Mouse (Mus musculus): ENCODE measurements around the gene Emx1. TPM values are rescaled to one million over a fixed set of nuclear protein-coding genes. Genes with fewer than 3 reads are reported as not detected.
"Not testable (repeated sequence)": the region's sequence is repeated elsewhere in the genome, so short reads cannot be mapped to it uniquely, and the experiment has no call there.

Gene Emx1
- polyA plus RNA-seq, 1 experiment from 2014 or later, result not detected

DNA sequence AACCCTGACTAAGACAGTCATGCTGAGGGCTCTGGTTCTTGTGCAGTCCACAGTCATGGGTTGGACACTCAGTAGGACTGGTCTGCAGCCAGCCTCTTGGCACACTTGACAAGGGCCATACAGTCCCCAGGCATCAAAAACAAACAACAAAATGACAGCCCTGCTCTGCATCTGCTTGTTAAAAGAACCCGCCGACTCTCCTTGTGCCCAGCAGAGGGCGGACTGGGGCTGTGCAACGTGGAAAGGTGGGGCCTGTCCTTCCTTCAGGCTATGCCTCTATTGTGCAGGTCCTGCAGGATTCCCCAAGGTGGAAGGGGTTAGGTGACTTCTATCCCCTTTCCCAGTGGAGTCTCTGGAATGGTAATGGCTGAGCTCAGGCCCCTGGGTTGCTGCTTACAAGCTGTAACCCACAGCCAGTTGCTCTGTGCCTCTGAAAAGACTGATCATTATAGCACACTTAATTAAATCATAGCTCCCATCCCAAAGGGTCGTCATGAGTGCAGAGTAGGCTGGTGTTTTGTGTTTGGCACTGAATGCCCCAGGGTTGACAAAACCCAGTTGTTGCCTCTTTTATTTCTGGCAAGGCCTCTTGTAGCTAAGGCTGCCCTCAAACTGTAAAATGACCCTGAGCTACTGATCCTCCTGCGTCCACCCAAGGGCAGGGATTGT lies 28.0 kb upstream of the Emx1 start:
- not testable (repeated sequence) for H3K27me3 ChIP-seq (replicated peaks); H3K9ac ChIP-seq; H3K4me2 ChIP-seq; H3K4me1 ChIP-seq (replicated peaks); ATAC-seq (ENCODE audit: insufficient number of reproducible peaks, low FRiP score); H3K36me3 ChIP-seq; H3K27ac ChIP-seq (ENCODE audit: poor library complexity, severe bottlenecking); H3K9me3 ChIP-seq (replicated peaks); H3K4me3 ChIP-seq
- WGBS, result 22% methylated on average over 6 of the region's 6 CpGs

DNA sequence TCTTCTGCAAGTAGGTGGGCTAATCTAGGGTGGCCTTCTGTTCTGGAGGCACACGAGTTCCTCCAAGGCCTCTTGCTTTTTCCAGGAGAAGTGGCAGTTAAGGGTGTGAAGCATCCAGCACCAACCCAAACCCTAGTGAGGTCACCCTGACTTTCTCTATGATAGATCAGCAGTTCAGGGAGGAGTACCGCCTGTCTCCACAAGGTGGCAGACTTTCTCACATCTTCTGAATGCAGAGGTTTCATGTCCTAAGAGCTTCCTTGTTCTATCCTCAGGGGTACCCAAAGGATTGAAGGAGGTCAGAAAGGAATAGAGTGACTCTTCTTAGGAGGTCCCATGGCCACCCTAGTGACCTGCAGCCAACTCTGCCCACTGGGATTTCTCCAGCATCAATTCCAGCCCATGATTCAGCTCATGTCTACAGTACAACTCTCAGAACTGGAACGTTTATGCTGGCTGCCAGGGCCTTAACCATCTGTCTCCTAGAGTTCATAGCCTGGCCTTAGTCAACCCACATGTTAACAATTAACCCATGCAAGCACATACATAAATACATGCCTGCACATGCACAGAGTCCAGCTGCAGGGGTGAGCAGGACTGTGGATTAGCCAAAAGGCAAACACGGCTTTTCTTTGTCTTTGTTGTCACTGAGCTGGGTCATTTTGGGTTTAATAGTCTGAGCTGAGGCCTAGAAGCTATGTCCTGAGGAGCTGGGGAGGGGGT lies 26.9 kb upstream of the Emx1 start:
- H3K9me3 ChIP-seq (replicated peaks), result no peaks in the 10 kb centered on the region
- no peak overlapping the region for H3K9ac ChIP-seq
- no peaks in the 10 kb centered on the region for H3K4me1 ChIP-seq (replicated peaks)
- 46% methylated on average over 4 of the region's 4 CpGs for WGBS
- peaks cover 18% of the 10 kb centered on the region; the same call in 1 of the 2 replicates for H3K27me3 ChIP-seq (replicated peaks)
- H3K4me3 ChIP-seq, result no peak overlapping the region
- H3K4me2 ChIP-seq, result no peak overlapping the region
- H3K27ac ChIP-seq (ENCODE audit: poor library complexity, severe bottlenecking), result no peak overlapping the region
- ATAC-seq (ENCODE audit: insufficient number of reproducible peaks, low FRiP score), result no peak
- no peaks in the 10 kb centered on the region for H3K36me3 ChIP-seq

DNA sequence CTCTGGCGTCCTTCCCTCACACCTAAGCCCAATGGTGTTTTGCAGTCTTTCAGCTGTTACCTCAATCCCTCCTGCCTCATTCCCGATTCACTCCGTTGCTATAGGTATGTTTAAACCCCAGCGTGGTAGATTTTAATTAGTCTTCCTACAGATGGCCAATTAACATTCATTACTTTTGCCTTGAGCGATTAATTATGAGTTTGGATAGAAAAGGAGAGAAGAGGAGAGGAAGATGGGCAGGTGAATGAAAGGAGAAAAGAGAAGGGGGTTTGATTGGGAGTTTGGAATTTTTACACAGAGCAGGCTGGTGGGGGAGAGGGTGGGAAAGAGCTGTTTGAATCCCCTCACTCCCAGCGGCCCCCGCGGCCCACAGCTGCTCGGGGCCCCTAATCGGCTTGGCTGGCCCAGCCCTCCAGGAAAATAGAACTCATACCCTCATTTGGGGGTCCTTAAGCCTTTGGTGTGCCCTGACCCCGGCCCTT lies 21.8 kb upstream of the Emx1 start:
- Histone ChIP-seq H3K4me3 (no peak overlapping the region), H3K4me1 (replicated peaks) (no peaks in the 10 kb centered on the region), H3K9ac (no peak overlapping the region), H3K4me2 (no peak overlapping the region), H3K27ac (ENCODE audit: poor library complexity, severe bottlenecking) (no peak overlapping the region), H3K27me3 (replicated peaks) (peaks cover 34% of the 10 kb centered on the region), H3K9me3 (replicated peaks) (no peaks in the 10 kb centered on the region), H3K36me3 (no peaks in the 10 kb centered on the region)
- 46% methylated on average over 11 of the region's 11 CpGs for WGBS
- no peak for ATAC-seq (ENCODE audit: insufficient number of reproducible peaks, low FRiP score)

DNA sequence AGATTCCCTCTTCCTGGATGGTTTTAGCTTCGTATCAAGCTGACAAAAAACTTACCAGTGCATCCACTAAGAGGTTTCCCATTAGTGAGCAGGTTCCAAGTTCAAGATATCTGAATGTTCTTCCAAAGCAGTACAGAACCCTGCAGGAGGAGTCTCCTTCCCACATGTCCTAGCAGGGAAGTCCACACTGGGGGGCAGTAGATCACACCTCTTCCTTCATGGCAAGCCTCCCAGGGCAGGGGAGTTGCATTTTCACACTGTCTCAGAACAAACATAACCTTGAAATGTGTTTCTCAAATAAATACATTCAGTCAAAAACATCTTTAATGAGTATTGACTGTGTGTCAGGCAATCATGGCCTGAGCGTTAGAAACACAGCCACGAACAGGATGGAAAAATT lies 7.7 kb upstream of the Emx1 start:
- peaks cover 66% of the 10 kb centered on the region for H3K27me3 ChIP-seq (replicated peaks)
- 54% methylated on average over 3 of the region's 3 CpGs for WGBS
- no peak overlapping the region for H3K27ac ChIP-seq (ENCODE audit: poor library complexity, severe bottlenecking)
- H3K4me2 ChIP-seq, result no peak overlapping the region
- no peaks in the 10 kb centered on the region for H3K9me3 ChIP-seq (replicated peaks)
- no peak for ATAC-seq (ENCODE audit: insufficient number of reproducible peaks, low FRiP score)
- no peak overlapping the region for H3K4me3 ChIP-seq
- H3K9ac ChIP-seq, result no peak overlapping the region
- no peaks in the 10 kb centered on the region for H3K4me1 ChIP-seq (replicated peaks)
- no peaks in the 10 kb centered on the region for H3K36me3 ChIP-seq

DNA sequence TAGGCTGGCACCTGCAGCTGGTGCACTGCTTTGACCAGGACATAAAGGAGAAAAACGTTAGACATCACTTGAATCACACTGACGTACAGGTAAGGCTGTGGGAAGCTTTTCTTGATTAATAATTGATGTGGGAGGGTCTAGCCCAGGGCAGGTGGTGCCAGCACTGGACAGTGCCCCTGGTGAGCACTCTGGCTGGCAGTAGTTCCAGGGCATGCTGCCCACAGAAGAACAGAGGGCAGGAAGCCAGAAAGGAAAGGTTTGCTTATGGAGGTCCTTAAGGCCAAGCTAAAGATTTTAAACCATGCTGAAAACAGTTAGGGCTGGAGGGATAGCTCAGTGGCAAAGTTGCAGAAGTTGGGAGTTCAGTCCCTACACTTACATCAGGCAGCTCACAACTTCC lies 7.2 kb upstream of the Emx1 start:
- no peak overlapping the region for H3K4me2 ChIP-seq
- H3K36me3 ChIP-seq, result no peaks in the 10 kb centered on the region
- no peak for ATAC-seq (ENCODE audit: insufficient number of reproducible peaks, low FRiP score)
- 39% methylated on average over 2 of the region's 2 CpGs for WGBS
- no peaks in the 10 kb centered on the region for H3K9me3 ChIP-seq (replicated peaks)
- peaks cover 69% of the 10 kb centered on the region for H3K27me3 ChIP-seq (replicated peaks)
- H3K27ac ChIP-seq (ENCODE audit: poor library complexity, severe bottlenecking), result no peak overlapping the region
- no peak overlapping the region for H3K4me3 ChIP-seq
- H3K9ac ChIP-seq, result no peak overlapping the region
- no peaks in the 10 kb centered on the region for H3K4me1 ChIP-seq (replicated peaks)

DNA sequence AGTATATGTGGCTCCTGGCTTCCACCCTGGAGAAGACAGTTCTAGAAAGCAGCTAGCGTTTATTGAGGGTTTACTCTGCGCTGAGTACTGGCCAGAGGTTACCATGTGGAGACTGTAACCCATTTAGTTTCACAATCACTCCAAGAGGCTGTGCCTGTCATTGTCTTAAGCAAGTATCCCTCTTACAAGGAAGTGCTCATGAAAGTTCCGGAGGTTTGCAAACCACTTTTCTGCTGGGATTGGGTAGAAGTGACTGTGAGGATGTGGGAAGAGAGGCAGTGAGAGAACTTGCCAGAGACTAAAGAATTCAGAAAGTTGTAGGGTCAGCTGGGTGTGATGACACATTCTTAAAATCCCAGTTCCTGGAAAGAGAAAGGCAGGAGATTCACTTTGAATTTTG lies 3.3 kb upstream of the Emx1 start:
- Histone ChIP-seq H3K27ac (ENCODE audit: poor library complexity, severe bottlenecking) (no peak overlapping the region), H3K9me3 (replicated peaks) (no peaks in the 10 kb centered on the region), H3K36me3 (no peaks in the 10 kb centered on the region), H3K27me3 (replicated peaks) (peaks cover 83% of the 10 kb centered on the region), H3K4me3 (no peak overlapping the region), H3K4me2 (no peak overlapping the region), H3K4me1 (replicated peaks) (peaks cover 20% of the 10 kb centered on the region), H3K9ac (no peak overlapping the region)
- ATAC-seq (ENCODE audit: insufficient number of reproducible peaks, low FRiP score), result no peak
- 48% methylated on average over 3 of the region's 3 CpGs for WGBS

DNA sequence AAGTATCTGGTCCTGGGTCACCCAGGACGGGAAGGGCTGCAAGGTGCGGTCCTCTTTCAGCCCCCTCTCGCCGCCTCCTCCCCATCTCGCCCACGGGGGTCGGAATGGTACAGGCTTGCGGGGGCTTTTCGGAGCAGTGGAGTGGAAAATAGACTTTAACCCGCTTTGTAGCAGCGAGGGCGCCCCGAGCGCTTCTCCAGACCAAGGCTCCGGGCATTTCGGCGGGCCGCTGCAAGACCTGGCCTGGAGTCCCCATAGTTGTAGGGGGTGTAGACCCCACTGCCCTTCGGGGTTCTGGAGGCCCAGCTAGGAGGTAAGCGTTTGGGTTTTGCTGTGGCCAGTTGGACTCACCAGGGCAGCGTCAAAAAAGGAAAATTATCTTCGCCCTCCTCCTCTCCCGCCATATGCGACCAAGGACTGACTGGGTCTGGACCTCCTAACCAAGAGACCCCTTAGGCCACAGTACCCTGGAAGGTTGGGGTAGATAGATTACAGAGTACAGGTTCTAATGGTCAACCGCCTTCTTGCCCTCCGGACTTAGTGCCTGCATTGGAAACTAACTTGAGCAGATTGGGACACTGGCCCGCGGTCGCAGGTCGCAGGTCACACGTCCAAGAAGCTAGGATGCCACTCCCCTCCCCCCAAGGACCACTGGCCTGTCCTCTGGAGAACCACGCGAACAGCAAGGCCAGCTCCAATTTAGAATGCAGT lies 1.1 kb upstream of the Emx1 start:
- Histone ChIP-seq H3K4me1 (replicated peaks) (peaks cover 31% of the 10 kb centered on the region), H3K27ac (ENCODE audit: poor library complexity, severe bottlenecking) (no peak overlapping the region), H3K9ac (no peak overlapping the region), H3K36me3 (no peaks in the 10 kb centered on the region), H3K4me2 (peak overlapping the region; percentile 15), H3K9me3 (replicated peaks) (no peaks in the 10 kb centered on the region), H3K4me3 (no peak overlapping the region; the same call in 1 of the 2 replicates), H3K27me3 (replicated peaks) (peaks cover 89% of the 10 kb centered on the region)
- WGBS, result 2% methylated on average over 33 of the region's 33 CpGs
- ATAC-seq (ENCODE audit: insufficient number of reproducible peaks, low FRiP score), result no peak

DNA sequence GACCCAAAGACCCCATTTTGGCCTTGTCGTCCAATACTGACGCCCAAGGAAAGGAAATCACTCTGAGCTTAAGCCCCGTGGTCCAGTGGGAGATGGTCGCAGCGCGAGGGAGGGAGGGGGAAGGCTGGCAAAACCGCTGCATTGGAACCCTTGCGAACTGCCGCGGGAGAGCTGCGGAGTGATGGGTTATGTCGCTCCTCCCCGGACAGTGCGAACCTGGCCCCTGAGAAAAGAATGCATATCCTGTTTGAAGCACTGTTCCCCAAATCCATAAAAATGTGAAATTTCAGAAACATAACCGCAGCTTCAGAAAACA lies 536 bp upstream of the Emx1 start:
- WGBS, result 0% methylated on average over 15 of the region's 15 CpGs
- Histone ChIP-seq H3K9me3 (replicated peaks) (no peaks in the 10 kb centered on the region), H3K27me3 (replicated peaks) (peaks cover 89% of the 10 kb centered on the region), H3K4me1 (replicated peaks) (peaks cover 31% of the 10 kb centered on the region), H3K4me3 (peak overlapping the region; percentile 48; the same call in 1 of the 2 replicates), H3K4me2 (peak overlapping the region; percentile 81; the same call in 1 of the 2 replicates), H3K27ac (ENCODE audit: poor library complexity, severe bottlenecking) (no peak overlapping the region), H3K36me3 (no peaks in the 10 kb centered on the region), H3K9ac (no peak overlapping the region)
- no peak for ATAC-seq (ENCODE audit: insufficient number of reproducible peaks, low FRiP score)

DNA sequence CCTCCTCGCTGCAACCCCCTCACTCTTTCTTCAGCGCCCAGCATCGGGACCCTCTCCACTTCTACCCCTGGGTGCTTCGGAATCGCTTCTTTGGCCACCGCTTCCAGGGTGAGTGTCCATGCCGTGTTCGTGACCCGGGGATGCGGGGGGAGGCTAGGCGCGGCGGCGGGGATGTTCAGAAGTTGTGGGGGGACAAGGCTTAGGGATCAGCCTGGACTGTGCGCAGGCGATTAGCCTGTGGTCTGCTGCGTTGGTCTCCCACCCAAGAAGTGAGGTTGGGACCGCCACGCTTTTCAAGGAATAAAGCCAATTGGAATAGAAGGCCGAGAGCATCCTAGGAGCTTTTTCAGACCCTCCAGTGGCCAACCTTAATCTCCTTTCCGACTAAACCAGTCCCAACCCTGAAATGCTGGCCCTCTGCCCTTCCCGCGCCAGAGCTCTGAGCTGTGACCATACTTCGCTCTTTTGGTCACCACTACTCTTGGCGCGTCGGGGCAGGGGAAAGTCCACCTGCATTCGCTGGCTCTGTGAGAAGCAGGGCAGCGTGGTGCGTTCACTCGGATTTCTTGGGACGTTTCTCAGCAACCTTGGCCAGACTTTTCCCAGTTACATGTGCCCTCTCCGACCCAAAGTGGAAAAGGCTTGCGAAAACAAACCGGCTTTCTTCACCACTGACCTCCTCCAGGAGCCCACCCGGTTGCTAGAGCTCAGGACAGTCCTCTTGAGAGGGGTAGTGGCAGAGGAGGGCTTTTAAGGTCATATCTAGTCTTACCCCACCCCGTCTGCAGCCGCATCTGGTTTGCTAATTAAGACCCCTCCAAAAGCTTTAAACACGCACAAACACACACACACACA lies 1.2 kb downstream of the Emx1 start:
- no peaks in the 10 kb centered on the region for H3K9me3 ChIP-seq (replicated peaks)
- peaks cover 31% of the 10 kb centered on the region for H3K4me1 ChIP-seq (replicated peaks)
- H3K9ac ChIP-seq, result no peak overlapping the region
- 2% methylated on average over 39 of the region's 39 CpGs for WGBS
- H3K4me2 ChIP-seq, result peak overlapping the region; percentile 81
- no peak for ATAC-seq (ENCODE audit: insufficient number of reproducible peaks, low FRiP score)
- no peaks in the 10 kb centered on the region for H3K36me3 ChIP-seq
- H3K27me3 ChIP-seq (replicated peaks), result peaks cover 91% of the 10 kb centered on the region
- no peak overlapping the region for H3K27ac ChIP-seq (ENCODE audit: poor library complexity, severe bottlenecking)
- peak overlapping the region; percentile 48 for H3K4me3 ChIP-seq

DNA sequence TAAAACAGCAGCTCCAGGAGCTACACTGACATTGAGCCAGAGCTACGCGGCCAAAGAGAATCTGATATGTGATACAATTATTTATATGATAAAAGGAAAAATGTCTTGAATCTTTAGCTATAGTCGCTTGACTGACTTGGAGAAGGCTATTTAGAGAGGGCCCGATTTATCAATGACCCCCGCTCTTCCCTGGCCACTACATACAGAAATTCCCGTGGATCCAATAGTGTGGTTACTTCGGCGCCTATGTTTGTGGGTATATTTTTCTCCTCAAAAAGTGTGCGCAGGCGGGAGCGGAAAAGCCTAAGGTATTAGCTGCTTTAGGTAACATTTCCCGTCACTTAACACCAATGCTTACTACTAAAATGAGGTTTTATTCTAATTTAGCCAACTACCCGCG lies 2.1 kb downstream of the Emx1 start:
- H3K9me3 ChIP-seq (replicated peaks), result no peaks in the 10 kb centered on the region
- no peak overlapping the region for H3K4me3 ChIP-seq
- WGBS, result 9% methylated on average over 14 of the region's 14 CpGs
- peaks cover 35% of the 10 kb centered on the region for H3K4me1 ChIP-seq (replicated peaks)
- H3K27ac ChIP-seq (ENCODE audit: poor library complexity, severe bottlenecking), result no peak overlapping the region
- no peak for ATAC-seq (ENCODE audit: insufficient number of reproducible peaks, low FRiP score)
- no peak overlapping the region for H3K4me2 ChIP-seq
- peaks cover 93% of the 10 kb centered on the region for H3K27me3 ChIP-seq (replicated peaks)
- no peak overlapping the region for H3K9ac ChIP-seq
- H3K36me3 ChIP-seq, result no peaks in the 10 kb centered on the region

Data from heart, embryonic 12.5 days (tissue).